Mouse (Mus musculus): ENCODE data around the gene Ackr3. TPM values are rescaled to one million over a fixed set of nuclear protein-coding genes. Genes with fewer than 3 reads are reported as not detected.

Ackr3 gene
- polyA plus RNA-seq, 1 experiment: 28.2 TPM

DNA sequence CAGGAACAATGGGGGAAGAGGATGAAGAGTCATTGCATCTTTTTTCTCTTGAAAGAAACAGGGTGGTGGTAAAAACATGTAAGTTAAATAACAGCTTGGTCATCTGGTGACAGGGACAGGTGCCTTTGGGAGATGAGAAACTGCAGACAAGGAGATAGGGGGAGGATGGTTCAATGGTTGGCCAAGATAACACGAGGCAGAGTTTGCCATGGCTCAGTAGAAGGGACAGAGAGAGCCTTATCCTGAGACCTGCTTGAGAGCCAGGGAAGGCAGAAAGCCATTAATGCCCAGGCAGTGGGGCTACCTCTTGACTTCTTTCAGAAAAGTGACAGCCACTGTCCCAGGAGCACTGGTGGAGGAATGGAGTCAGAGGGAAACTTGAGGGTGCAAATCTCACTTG is 43.0 kb downstream of the Ackr3 start:
- TF ChIP-seq POLR2A (IDR thresholded peaks at IDR 0.05; ENCODE audit: low read depth, low read length): no peak
- no peak for TF ChIP-seq CTCF (IDR thresholded peaks at IDR 0.05; ENCODE audit: borderline replicate concordance, insufficient read depth, low read length)
- Histone ChIP-seq H3K4me1 (ENCODE audit: control insufficient read depth, insufficient read depth, low read length) (no peaks in the 10 kb centered on the region), H3K27ac (ENCODE audit: insufficient read depth, low read length) (no peak overlapping the region), H3K4me3 (ENCODE audit: insufficient read depth, low read length) (no peak overlapping the region)

DNA sequence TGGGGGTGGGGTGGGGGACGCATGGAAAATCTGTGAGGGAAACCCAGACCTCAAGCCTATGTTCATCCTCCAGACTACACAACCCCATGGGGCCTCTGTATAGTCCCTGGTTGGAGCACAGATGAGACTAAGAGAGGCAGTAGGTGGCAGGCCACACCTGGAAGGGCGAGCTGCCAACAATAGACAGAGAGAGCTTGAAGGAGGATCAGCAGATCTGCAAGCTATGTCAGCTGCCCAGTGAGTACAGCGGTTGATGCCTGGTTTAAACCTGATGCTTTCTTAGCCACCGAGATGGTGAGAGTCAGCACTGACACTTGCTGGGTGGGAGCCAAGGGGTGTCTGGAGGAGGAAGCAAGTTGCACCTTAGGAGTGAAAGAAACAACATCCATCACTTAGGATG is 43.5 kb downstream of the Ackr3 start:
- no peak overlapping the region for H3K27ac ChIP-seq (ENCODE audit: insufficient read depth, low read length)
- TF ChIP-seq POLR2A (IDR thresholded peaks at IDR 0.05; ENCODE audit: low read depth, low read length) (no peak), CTCF (IDR thresholded peaks at IDR 0.05; ENCODE audit: borderline replicate concordance, insufficient read depth, low read length) (no peak)
- H3K4me3 ChIP-seq (ENCODE audit: insufficient read depth, low read length): no peak overlapping the region
- H3K4me1 ChIP-seq (ENCODE audit: control insufficient read depth, insufficient read depth, low read length): no peaks in the 10 kb centered on the region

DNA sequence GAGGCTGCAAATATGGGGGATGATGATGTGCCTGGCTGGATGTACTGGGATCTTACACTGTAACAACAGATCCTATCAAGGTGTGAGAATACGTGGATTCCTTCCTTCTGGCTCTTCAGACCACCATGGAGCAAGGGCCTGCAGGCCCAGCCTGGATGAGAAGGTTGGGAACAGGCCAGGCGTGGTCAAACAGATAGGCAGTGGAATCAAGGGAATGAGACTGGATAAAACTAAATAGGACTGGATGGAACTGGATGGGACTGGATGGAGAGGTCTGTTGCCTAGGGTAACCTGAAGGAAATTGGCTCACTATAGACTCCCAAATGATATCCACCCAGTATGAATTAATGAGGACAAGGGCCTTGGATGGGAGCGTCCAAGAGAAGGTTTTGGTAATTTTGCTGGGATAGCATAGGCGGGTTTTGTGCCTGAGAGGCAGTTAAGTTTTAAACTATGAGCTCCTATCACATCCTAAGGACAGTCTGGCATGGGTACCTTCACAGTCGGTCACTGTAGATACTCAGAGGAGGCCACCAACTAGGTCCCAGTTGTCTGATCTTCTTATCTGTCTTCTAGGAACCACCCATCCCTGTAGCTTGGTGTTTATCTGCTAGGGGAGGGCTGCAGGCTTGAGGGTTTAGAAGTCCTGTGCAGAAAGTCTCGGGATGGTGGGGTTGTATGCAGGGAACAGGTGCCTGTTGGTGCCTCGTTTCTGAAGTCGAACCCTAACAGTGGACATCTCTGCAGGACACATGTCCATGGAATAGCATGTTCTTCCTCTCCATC is 44.2 kb downstream of the Ackr3 start:
- Histone ChIP-seq H3K27ac (ENCODE audit: insufficient read depth, low read length) (no peak overlapping the region), H3K4me1 (ENCODE audit: control insufficient read depth, insufficient read depth, low read length) (no peaks in the 10 kb centered on the region), H3K4me3 (ENCODE audit: insufficient read depth, low read length) (no peak overlapping the region)
- no peak for TF ChIP-seq CTCF (IDR thresholded peaks at IDR 0.05; ENCODE audit: borderline replicate concordance, insufficient read depth, low read length)
- TF ChIP-seq POLR2A (IDR thresholded peaks at IDR 0.05; ENCODE audit: low read depth, low read length): no peak

DNA sequence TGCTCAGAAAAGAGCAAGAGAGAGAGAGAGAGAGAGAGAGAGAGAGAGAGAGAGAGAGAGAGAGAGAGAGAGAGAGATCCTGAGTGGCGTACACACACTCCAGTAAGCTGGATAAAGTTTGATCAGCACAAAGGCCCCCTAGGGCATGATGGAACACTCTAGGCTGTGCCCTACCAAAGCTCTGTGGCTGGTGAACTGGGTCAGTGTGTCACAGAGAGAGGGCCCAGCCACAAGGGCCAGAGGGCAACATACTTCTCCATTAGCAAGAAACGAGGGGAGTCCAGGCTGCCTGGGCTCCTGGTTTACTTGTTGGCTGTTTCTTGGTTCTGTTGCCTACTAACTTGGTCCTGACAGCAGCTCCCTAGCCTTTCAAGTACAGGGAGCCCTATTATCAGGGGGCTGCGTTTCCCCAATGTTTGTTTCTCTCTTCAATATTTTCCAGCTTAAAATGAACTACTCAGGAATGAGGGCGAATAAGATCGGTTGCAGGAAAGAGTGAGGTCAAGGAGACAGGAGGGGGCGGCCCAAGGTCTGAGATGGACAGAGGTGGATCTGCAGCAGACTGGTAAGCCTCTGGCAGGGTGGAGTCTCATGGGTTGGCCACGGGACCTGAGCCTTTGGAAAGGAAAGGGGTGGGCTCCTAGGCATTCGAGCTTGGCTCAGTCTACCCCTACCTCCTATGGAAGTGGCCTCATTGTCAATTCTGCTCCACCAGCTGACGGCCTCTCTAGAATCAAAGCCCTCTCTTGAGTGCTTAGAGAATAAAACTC is 45.4 kb downstream of the Ackr3 start:
- Histone ChIP-seq H3K27ac (ENCODE audit: insufficient read depth, low read length) (no peak overlapping the region), H3K4me1 (ENCODE audit: control insufficient read depth, insufficient read depth, low read length) (no peaks in the 10 kb centered on the region), H3K4me3 (ENCODE audit: insufficient read depth, low read length) (no peak overlapping the region)
- no peak for TF ChIP-seq CTCF (IDR thresholded peaks at IDR 0.05; ENCODE audit: borderline replicate concordance, insufficient read depth, low read length)
- no peak for TF ChIP-seq POLR2A (IDR thresholded peaks at IDR 0.05; ENCODE audit: low read depth, low read length)

DNA sequence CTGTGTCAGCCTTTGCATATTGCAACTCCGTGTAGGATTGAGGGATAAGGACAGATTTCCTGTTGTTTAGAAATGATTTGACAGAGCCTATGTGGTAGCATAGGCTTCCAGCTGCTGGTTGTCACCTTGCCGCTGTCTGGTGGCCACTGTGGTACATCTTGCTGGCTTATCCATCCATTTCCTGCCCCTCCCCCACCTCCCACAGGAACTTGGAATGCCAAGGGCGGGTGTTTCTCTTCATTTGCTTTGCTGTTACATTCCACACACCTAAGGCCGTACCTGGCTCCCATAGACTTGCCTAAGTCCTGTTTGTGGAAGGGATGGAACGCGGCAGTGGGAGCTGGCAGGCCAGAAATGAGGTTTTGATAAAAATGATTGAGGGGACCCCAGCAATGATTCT is 46.6 kb downstream of the Ackr3 start:
- TF ChIP-seq CTCF (IDR thresholded peaks at IDR 0.05; ENCODE audit: borderline replicate concordance, insufficient read depth, low read length) (no peak), POLR2A (IDR thresholded peaks at IDR 0.05; ENCODE audit: low read depth, low read length) (no peak)
- no peak overlapping the region for H3K4me3 ChIP-seq (ENCODE audit: insufficient read depth, low read length)
- no peaks in the 10 kb centered on the region for H3K4me1 ChIP-seq (ENCODE audit: control insufficient read depth, insufficient read depth, low read length)
- no peak overlapping the region for H3K27ac ChIP-seq (ENCODE audit: insufficient read depth, low read length)

DNA sequence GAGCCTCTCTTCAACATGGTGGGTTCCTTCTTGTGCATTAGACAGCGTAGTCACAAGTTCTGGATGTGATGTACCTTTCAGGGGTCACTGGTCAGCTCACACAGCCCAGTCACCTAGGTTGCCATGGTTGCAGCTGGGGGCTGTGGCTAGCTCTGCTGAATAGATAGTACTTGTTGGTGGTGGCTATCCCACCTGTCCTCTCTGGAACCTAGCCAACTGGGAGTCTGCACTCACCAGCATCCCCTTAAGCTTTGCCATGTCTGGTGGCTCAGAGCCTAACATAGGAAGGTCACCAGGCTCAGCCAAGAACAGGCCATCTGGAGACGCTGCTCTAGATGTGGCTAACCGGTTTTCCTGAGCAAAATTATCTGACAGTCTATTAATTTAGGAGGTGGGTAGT is 47.4 kb downstream of the Ackr3 start:
- peaks cover under 1% of the 10 kb centered on the region; the same call in 1 of the 2 replicates for H3K4me1 ChIP-seq (ENCODE audit: control insufficient read depth, insufficient read depth, low read length)
- TF ChIP-seq POLR2A (IDR thresholded peaks at IDR 0.05; ENCODE audit: low read depth, low read length): no peak
- no peak for TF ChIP-seq CTCF (IDR thresholded peaks at IDR 0.05; ENCODE audit: borderline replicate concordance, insufficient read depth, low read length)

DNA sequence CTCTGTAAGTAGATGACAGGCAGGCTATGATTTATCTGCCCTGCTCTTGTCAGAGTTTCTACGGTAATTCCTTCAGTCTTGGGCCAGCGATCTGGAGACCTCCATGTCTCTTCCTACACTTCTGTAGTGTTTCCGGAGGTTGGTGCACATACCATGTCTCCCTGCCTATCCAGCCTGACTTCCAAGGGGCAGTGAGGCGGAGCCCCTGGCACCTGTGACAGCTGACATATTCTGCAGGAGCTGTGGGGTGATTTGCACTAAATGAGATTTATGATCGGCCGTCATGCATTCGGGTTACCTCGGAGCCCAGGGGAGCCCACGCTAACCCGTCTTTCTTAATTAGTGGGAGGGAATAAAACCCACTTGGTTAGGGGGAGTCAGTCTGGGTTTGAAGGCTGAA is 49.7 kb downstream of the Ackr3 start:
- Histone ChIP-seq H3K27ac (ENCODE audit: insufficient read depth, low read length) (no peak overlapping the region), H3K4me1 (ENCODE audit: control insufficient read depth, insufficient read depth, low read length) (peaks cover 4% of the 10 kb centered on the region; the same call in 1 of the 2 replicates), H3K4me3 (ENCODE audit: insufficient read depth, low read length) (no peak overlapping the region)
- TF ChIP-seq CTCF (IDR thresholded peaks at IDR 0.05; ENCODE audit: borderline replicate concordance, insufficient read depth, low read length) (no peak), POLR2A (IDR thresholded peaks at IDR 0.05; ENCODE audit: low read depth, low read length) (no peak)

More for the DNA sequence above, 47.4 kb downstream of the Ackr3 start:
- Histone ChIP-seq H3K4me3 (ENCODE audit: insufficient read depth, low read length) (no peak overlapping the region), H3K27ac (ENCODE audit: insufficient read depth, low read length) (no peak overlapping the region)

DNA sequence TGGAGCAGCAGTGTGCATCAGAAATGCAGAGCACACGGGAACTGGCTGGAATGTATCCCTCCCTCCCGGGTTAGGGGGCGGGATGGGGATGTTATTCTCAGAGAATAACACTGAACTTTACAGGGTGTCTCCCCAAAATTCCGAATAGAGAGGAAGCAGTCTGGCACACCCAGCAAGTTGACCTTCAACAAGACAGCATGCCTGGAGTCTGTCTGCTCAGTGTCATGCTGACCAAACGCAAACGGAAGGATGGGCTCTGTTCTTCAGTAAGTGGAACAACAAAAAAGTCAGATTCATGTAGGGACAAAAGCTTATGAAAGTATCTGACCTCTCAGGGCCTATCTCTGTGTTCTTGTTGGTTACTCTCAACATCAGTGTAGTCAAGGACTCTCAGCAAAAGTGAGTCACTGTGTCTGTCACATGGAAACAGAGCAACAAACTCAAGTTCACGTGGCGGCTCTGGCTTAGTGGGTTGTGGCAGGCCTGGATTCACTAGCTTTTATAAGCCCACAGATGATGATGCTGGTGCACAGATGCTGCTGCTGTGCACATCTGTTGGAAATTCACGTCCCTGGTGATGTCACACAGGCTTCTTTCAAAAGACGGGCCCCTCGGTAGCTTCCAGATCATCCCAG is 54.6 kb downstream of the Ackr3 start:
- H3K4me3 ChIP-seq (ENCODE audit: insufficient read depth, low read length): no peak overlapping the region
- H3K4me1 ChIP-seq (ENCODE audit: control insufficient read depth, insufficient read depth, low read length): peaks cover 14% of the 10 kb centered on the region
- H3K27ac ChIP-seq (ENCODE audit: insufficient read depth, low read length): no peak overlapping the region
- no peak for TF ChIP-seq CTCF (IDR thresholded peaks at IDR 0.05; ENCODE audit: borderline replicate concordance, insufficient read depth, low read length)
- no peak for TF ChIP-seq POLR2A (IDR thresholded peaks at IDR 0.05; ENCODE audit: low read depth, low read length)

DNA sequence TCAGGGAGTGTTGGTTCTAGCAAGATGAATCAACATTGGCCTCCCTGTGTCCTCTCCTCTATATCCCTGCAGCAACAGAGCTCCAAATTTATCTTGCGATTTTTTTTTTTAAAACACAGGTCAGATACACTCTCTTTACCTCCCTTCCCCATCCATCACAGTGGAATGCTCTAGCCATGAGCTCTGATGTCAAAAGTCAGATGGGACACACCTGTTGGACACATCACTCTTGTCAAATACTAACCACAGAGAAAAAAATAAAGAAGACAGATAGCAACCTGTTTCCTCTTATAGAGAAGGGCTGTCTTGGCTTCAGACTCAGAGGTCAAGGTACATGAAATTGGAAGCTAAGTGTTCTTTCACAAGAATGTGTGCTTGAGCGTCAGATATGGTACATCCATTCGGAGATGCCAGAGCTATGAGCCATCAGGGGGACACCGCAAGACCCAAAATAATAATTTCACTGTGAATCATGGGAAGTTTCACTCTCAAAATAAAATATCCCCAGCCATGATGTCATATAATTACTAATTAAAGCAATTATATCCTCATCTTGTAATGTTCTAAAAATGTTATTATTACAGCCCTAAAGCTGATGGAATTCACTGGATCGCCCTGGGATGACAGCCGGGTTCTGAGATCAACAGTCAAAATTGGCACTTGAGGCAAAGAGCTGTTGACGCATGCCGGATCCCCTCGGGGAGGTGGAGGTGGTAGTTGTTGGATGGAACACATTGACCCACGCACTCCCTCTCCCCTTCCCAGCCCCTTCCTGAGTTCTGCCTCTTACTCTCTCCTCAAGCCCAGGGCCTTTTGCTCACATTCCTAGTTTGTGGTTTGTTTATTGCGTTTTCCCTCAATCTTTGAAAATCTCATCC is 57.2 kb downstream of the Ackr3 start:
- Histone ChIP-seq H3K4me3 (ENCODE audit: insufficient read depth, low read length) (no peak overlapping the region), H3K27ac (ENCODE audit: insufficient read depth, low read length) (no peak overlapping the region), H3K4me1 (ENCODE audit: control insufficient read depth, insufficient read depth, low read length) (peaks cover 14% of the 10 kb centered on the region)
- TF ChIP-seq CTCF (IDR thresholded peaks at IDR 0.05; ENCODE audit: borderline replicate concordance, insufficient read depth, low read length) (no peak), POLR2A (IDR thresholded peaks at IDR 0.05; ENCODE audit: low read depth, low read length) (no peak)

Measured in embryonic fibroblast, embryonic 13.5 days (primary cell).